Mouse (Mus musculus) kidney, postnatal 10 days (tissue): ENCODE results near the gene Camk2d.

Source experiments
- DNase-seq: peaks from one replicate; pipeline ENCODE4 v3.0.0; 2021; ENCODE audit warnings: mixed read lengths

Camk2d gene

GRCm38 (mm10) chr3:126596086-126596485 is at the start of gene Camk2d:
Gene Camk2d (plus strand): TSS chr3:126596302.
- peak; percentile 99 for DNase-seq

GRCm38 (mm10) chr3:126547941-126548340 is 48.2 kb upstream of the Camk2d start:
- DNase-seq, result no peak

GRCm38 (mm10) chr3:126563646-126564045 is 32.5 kb upstream of the Camk2d start:
- no peak for DNase-seq

GRCm38 (mm10) chr3:126570628-126571027 is 25.5 kb upstream of the Camk2d start:
- DNase-seq, result no peak

GRCm38 (mm10) chr3:126572915-126573314 is 23.2 kb upstream of the Camk2d start:
- DNase-seq, result no peak

GRCm38 (mm10) chr3:126575927-126576326 is 20.2 kb upstream of the Camk2d start:
- peak; percentile 16 for DNase-seq

GRCm38 (mm10) chr3:126586134-126586533 is 10.0 kb upstream of the Camk2d start:
- DNase-seq, result no peak

GRCm38 (mm10) chr3:126587477-126587876 is 8.6 kb upstream of the Camk2d start:
- DNase-seq, result no peak

- no peak for DNase-seq
These were observed 6.5 kb upstream of the Camk2d start for GRCm38 (mm10) chr3:126589556-126589955.

GRCm38 (mm10) chr3:126595456-126595855 is 646 bp upstream of the Camk2d start:
- no peak for DNase-seq

- DNase-seq, result peak; percentile 94
These were observed 524 bp downstream of the Camk2d start for GRCm38 (mm10) chr3:126596491-126597160.

GRCm38 (mm10) chr3:126597161-126597595 is 1.1 kb downstream of the Camk2d start:
- DNase-seq, result peak; percentile 88

- peak; percentile 11 for DNase-seq
These were observed 1.7 kb downstream of the Camk2d start for GRCm38 (mm10) chr3:126597596-126598328.

GRCm38 (mm10) chr3:126598329-126598676 is 2.2 kb downstream of the Camk2d start:
- DNase-seq, result no peak

- DNase-seq, result no peak
These were observed 2.8 kb downstream of the Camk2d start for GRCm38 (mm10) chr3:126598881-126599280.

- DNase-seq, result no peak
These were observed 3.2 kb downstream of the Camk2d start for GRCm38 (mm10) chr3:126599335-126599734.

GRCm38 (mm10) chr3:126599936-126600335 is 3.8 kb downstream of the Camk2d start:
- DNase-seq, result no peak

GRCm38 (mm10) chr3:126602772-126603171 is 6.7 kb downstream of the Camk2d start:
- DNase-seq, result no peak

GRCm38 (mm10) chr3:126604656-126605434 is 8.7 kb downstream of the Camk2d start:
- DNase-seq, result no peak

- no peak for DNase-seq
These were observed 13.2 kb downstream of the Camk2d start for GRCm38 (mm10) chr3:126609310-126609709.

GRCm38 (mm10) chr3:126609795-126610451 is 13.8 kb downstream of the Camk2d start:
- DNase-seq, result no peak

- no peak for DNase-seq
These were observed 15.5 kb downstream of the Camk2d start for GRCm38 (mm10) chr3:126611624-126612023.
